ENCODE assay signal across 23 mouse cellular contexts in the genomic region with DNA sequence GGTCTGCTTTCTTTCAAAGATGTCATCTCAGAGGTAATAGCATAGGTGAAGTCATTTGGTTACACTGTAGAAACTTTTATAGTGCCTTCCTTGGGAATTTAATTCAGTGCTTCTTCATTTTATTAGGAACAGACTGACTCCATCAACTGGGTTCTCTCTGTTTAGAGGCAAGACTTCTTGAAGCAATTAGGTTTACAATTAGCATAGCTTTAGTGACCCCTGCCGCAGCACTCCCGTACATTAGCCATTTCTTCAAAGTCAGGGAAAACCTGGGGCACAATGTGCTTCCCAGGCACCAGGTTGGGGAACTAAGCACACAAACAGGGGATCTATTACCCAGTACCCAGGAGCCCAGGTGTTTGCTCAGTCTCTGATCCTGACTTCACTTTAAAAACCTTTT. TPM values are rescaled to one million over a fixed set of nuclear protein-coding genes. Genes with fewer than 3 reads are reported as not detected.
DNase-seq lines count a peak whose midpoint lies in the region; ATAC-seq lines count a peak whose summit lies in the region.
"Had no signal": no experiment of that assay in that cellular context is flagged by ENCODE, and none has a peak within 500 bp of the region (broad histone marks: within the 10 kb centered on the region; RNA-seq: fewer than 3 reads in every experiment).

No protein-coding gene starts in this region.

- H3K4me1 ChIP-seq in limb, embryonic 11.5 days (ENCODE audit: control insufficient read depth, insufficient read depth, low read length) = peaks cover 14% of the 10 kb centered on the region
- H3K4me1 ChIP-seq in limb, embryonic 10.5 days = peaks cover 47% of the 10 kb centered on the region
- H3K4me1 ChIP-seq in embryonic facial prominence, embryonic 10.5 days = peaks cover 54% of the 10 kb centered on the region
- peaks cover 16% of the 10 kb centered on the region for H3K4me1 ChIP-seq in limb, embryonic 13.5 days

- H3K36me3 ChIP-seq in limb, embryonic 11.5 days (ENCODE audit: control insufficient read depth, insufficient read depth, low read length) = no peaks in the 10 kb centered on the region
- H3K36me3 ChIP-seq in limb, embryonic 10.5 days = no peaks in the 10 kb centered on the region
- no peaks in the 10 kb centered on the region for H3K36me3 ChIP-seq in embryonic facial prominence, embryonic 10.5 days (replicated peaks)
- no peaks in the 10 kb centered on the region for H3K36me3 ChIP-seq in limb, embryonic 13.5 days
- H3K36me3 ChIP-seq: embryonic facial prominence, embryonic 12.5 days; G1E had no signal

- peak; percentile 41 for DNase-seq in embryo, embryonic 10.5 days (ENCODE audit: low spot score)
- no peak for DNase-seq in embryo, embryonic 9.5 days (ENCODE audit: extremely low spot score)
- DNase-seq in limb, embryonic 11.5 days (ENCODE audit: low spot score) = peak; percentile 50
- no peak for DNase-seq in limb, embryonic 10.5 days (ENCODE audit: low spot score)
- DNase-seq in embryonic facial prominence, embryonic 10.5 days (ENCODE audit: low spot score) = peak; percentile 63
- no peak for DNase-seq in heart, adult 9 months (ENCODE audit: low spot score in 2 of 2)
- DNase-seq: adrenal gland, adult 8-10 months; adrenal gland, postnatal 14 days; adrenal gland, postnatal 36 days; B cell, adult 2 months; cerebellum, adult 11-12 months; cerebellum, adult 2 months; cerebellum, postnatal 10 days; cerebellum, postnatal 25 days had no signal

- peak; percentile 40; the same call in 1 of the 2 replicates for ATAC-seq in limb, embryonic 11.5 days (ENCODE audit: insufficient number of reproducible peaks, low FRiP score, low TSS enrichment, low read depth)
- 0 out of 2 replicates have a peak, but pooled peaks have one; percentile 10 for ATAC-seq in limb, embryonic 13.5 days (ENCODE audit: low FRiP score, low read depth)
- ATAC-seq: activated CD4-positive, CD25-positive, alpha-beta regulatory T cell, adult 4 months; CD4-positive, CD25-positive, alpha-beta regulatory T cell, adult 4 months; forebrain, embryonic 14.5 days; forebrain, embryonic 16.5 days; Patski had no signal

- no peak overlapping the region for H3K4me3 ChIP-seq in limb, embryonic 11.5 days (ENCODE audit: low read depth, low read length)
- no peak overlapping the region for H3K4me3 ChIP-seq in limb, embryonic 10.5 days
- H3K4me3 ChIP-seq in embryonic facial prominence, embryonic 10.5 days = no peak overlapping the region
- no peak overlapping the region for H3K4me3 ChIP-seq in limb, embryonic 13.5 days
- H3K4me3 ChIP-seq: embryonic facial prominence, embryonic 12.5 days had no signal

- H3K27ac ChIP-seq in limb, embryonic 11.5 days (replicated peaks; ENCODE audit: low read depth, low read length) = no peak overlapping the region
- no peak overlapping the region for H3K27ac ChIP-seq in limb, embryonic 10.5 days
- 0 out of 2 replicates have a peak overlapping the region, but pooled peaks have one; percentile 30 for H3K27ac ChIP-seq in embryonic facial prominence, embryonic 10.5 days (replicated peaks)
- H3K27ac ChIP-seq in limb, embryonic 13.5 days = no peak overlapping the region
- H3K27ac ChIP-seq: embryonic facial prominence, embryonic 12.5 days had no signal

- no peak overlapping the region for H3K9ac ChIP-seq in limb, embryonic 11.5 days (ENCODE audit: low read length)
- H3K9ac ChIP-seq in limb, embryonic 13.5 days = no peak overlapping the region
- H3K9ac ChIP-seq: embryonic facial prominence, embryonic 12.5 days had no signal

- no peaks in the 10 kb centered on the region for H3K9me3 ChIP-seq in limb, embryonic 11.5 days (ENCODE audit: control insufficient read depth, low read length)
- H3K9me3 ChIP-seq in limb, embryonic 10.5 days (replicated peaks) = no peaks in the 10 kb centered on the region
- H3K9me3 ChIP-seq in embryonic facial prominence, embryonic 10.5 days = no peaks in the 10 kb centered on the region
- no peaks in the 10 kb centered on the region for H3K9me3 ChIP-seq in limb, embryonic 13.5 days
- H3K9me3 ChIP-seq: embryonic facial prominence, embryonic 12.5 days; G1E had no signal

- H3K27me3 ChIP-seq in limb, embryonic 11.5 days (ENCODE audit: control insufficient read depth, insufficient read depth, low read length) = peaks cover 29% of the 10 kb centered on the region
- H3K27me3 ChIP-seq in limb, embryonic 10.5 days (ENCODE audit: low read depth, poor library complexity, severe bottlenecking) = peaks cover 54% of the 10 kb centered on the region
- peaks cover 55% of the 10 kb centered on the region for H3K27me3 ChIP-seq in embryonic facial prominence, embryonic 10.5 days (replicated peaks; ENCODE audit: low read depth, poor library complexity, severe bottlenecking)
- peaks cover 57% of the 10 kb centered on the region for H3K27me3 ChIP-seq in limb, embryonic 13.5 days
- H3K27me3 ChIP-seq: CH12.LX, Patski had no signal

- WGBS in limb, embryonic 11.5 days = 3% methylated on average over 2 of the region's 2 CpGs
- WGBS in limb, embryonic 10.5 days = 2% methylated on average over 2 of the region's 2 CpGs
- 14% methylated on average over 2 of the region's 2 CpGs for WGBS in embryonic facial prominence, embryonic 10.5 days
- WGBS in limb, embryonic 13.5 days = 18% methylated on average over 2 of the region's 2 CpGs

- no peak overlapping the region for H3K4me2 ChIP-seq in limb, embryonic 11.5 days (ENCODE audit: low read depth, severe bottlenecking)
- no peak overlapping the region for H3K4me2 ChIP-seq in limb, embryonic 13.5 days (replicated peaks)
- H3K4me2 ChIP-seq: embryonic facial prominence, embryonic 12.5 days had no signal

RNA-seq across cellular contexts. Expression of a gene that starts 13.6 kb away (rescaled TPM):
- 12.2 and 15.0 TPM in 2 replicates for polyA plus RNA-seq in limb, embryonic 11.5 days (2014; fragmentation: Nextera tagmentation; extraction: Ambion mirVana)
- 18.2 and 19.6 TPM in 2 replicates for polyA plus RNA-seq in limb, embryonic 10.5 days (2016; fragmentation: Nextera tagmentation; extraction: Ambion mirVana)
- 54.4 and 58.6 TPM in 2 replicates for polyA plus RNA-seq in embryonic facial prominence, embryonic 10.5 days (2016; fragmentation: Nextera tagmentation; extraction: Ambion mirVana)
- 3.0 and 3.1 TPM in 2 replicates for polyA plus RNA-seq in limb, embryonic 13.5 days (2015; fragmentation: Nextera tagmentation; extraction: Ambion mirVana)
- polyA plus RNA-seq: activated CD4-positive, CD25-positive, alpha-beta regulatory T cell, adult 4 months; CD4-positive, CD25-positive, alpha-beta regulatory T cell, adult 4 months had no signal

Comparison
In these comparisons a context has a peak if more than half of its experiments do, and no peak if none do; other contexts are left out.
1. DNase-seq: peak in embryo, embryonic 10.5 days (single experiment), limb, embryonic 11.5 days (single experiment) and embryonic facial prominence, embryonic 10.5 days (single experiment); none in embryo, embryonic 9.5 days (single experiment), limb, embryonic 10.5 days (single experiment) and heart, adult 9 months (0 of 2).